Mouse (Mus musculus): ENCODE measurements around the gene Polrmt. TPM values are rescaled to one million over a fixed set of nuclear protein-coding genes. Genes with fewer than 3 reads are reported as not detected.

Gene Polrmt
- total and polyA plus RNA-seq, 2 experiments from 2014 or later, result 26.3 to 56.2 TPM

DNA sequence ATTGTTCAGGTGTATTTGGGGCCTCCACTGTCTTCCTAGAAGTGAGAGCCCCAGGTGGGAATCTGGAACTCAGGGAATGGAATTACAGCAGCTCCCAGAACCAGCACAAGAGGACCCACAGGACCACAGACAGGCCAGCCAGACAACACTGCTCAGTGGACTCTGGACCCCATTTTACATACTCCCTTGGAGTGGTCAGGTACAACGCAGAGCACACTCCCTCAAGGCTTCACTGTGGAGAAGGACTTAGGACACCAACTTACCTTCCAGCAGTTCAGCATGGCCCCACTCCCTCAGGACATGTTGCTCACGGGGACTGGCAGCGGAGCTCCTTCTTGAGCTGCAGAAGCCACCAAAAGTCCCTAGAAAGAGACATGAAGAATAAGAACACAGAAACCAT lies 970 bp downstream of the Polrmt start:
- ATAC-seq (ENCODE audit: insufficient read depth, low read depth) (no peak), DNase-seq (ENCODE audit: low spot score) (no peak)
- 88% methylated on average over 3 of the region's 3 CpGs for WGBS
- peaks cover 40% of the 10 kb centered on the region for H3K36me3 ChIP-seq (replicated peaks; ENCODE audit: control insufficient read depth, insufficient read depth, low read length)
- peak overlapping the region; percentile 77; the same call in 1 of the 2 replicates for H3K4me2 ChIP-seq (ENCODE audit: low read depth, low read length)
- peaks cover 3% of the 10 kb centered on the region; the same call in 1 of the 2 replicates for H3K4me1 ChIP-seq (ENCODE audit: control insufficient read depth, insufficient read depth)
- no peak overlapping the region for H3K27ac ChIP-seq (ENCODE audit: low read depth)
- no peaks in the 10 kb centered on the region for H3K9me3 ChIP-seq (replicated peaks; ENCODE audit: control insufficient read depth, low read length)
- no peak overlapping the region for H3K4me3 ChIP-seq (ENCODE audit: low read depth, low read length)
- H3K27me3 ChIP-seq (ENCODE audit: control insufficient read depth, insufficient read depth, low read length), result no peaks in the 10 kb centered on the region
- TF ChIP-seq CTCF (IDR thresholded peaks at IDR 0.05; ENCODE audit: low read depth) (no peak), EP300 (IDR thresholded peaks at IDR 0.05; ENCODE audit: low read depth) (no peak)
- H3K9ac ChIP-seq (replicated peaks; ENCODE audit: low read depth, low read length), result peak overlapping the region; percentile 75; the same call in 1 of the 2 replicates

DNA sequence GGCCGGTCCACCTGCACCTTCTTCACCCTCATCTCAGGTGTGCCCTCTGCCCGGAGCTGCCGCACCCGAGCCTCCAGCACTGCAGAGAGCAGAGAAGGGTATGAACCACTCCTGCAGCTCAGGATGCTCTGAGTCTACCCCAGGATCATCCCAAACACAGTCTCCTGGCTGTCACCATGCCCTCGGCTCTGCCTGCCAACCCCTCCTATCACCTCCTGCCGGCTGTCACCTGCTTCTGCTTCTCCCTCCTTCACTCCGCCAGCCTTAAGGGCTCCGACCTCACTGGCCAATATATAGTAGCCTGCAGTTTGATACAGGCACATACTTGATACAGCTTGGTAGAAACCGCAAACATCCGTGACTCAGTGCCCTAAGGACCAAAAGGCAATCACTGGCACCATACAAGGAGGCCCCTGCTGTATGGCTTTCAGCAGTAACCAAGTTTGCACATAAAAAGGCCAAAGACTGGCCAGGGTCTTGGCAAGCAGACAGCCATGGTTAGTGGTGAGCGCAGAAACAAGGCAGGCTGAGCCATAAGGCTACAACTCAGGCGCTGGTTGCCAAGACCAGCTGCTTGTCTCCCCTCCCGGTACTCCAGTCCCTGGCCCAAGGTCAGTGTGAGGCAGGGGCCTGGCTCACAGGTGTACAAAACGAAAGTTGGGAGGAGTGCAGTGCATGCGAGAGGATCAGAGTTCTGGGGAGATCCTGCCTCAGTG lies 2.6 kb downstream of the Polrmt start:
- ATAC-seq (ENCODE audit: insufficient read depth, low read depth) (no peak), DNase-seq (ENCODE audit: low spot score) (no peak)
- Histone ChIP-seq H3K4me3 (ENCODE audit: low read depth, low read length) (no peak overlapping the region), H3K27ac (ENCODE audit: low read depth) (no peak overlapping the region), H3K36me3 (replicated peaks; ENCODE audit: control insufficient read depth, insufficient read depth, low read length) (peaks cover 56% of the 10 kb centered on the region), H3K4me2 (ENCODE audit: low read depth, low read length) (no peak overlapping the region), H3K9ac (replicated peaks; ENCODE audit: low read depth, low read length) (no peak overlapping the region), H3K4me1 (ENCODE audit: control insufficient read depth, insufficient read depth) (peaks cover 3% of the 10 kb centered on the region; the same call in 1 of the 2 replicates), H3K9me3 (replicated peaks; ENCODE audit: control insufficient read depth, low read length) (peaks cover 7% of the 10 kb centered on the region; the same call in 1 of the 2 replicates), H3K27me3 (ENCODE audit: control insufficient read depth, insufficient read depth, low read length) (no peaks in the 10 kb centered on the region)
- 92% methylated on average over 15 of the region's 15 CpGs for WGBS
- TF ChIP-seq EP300 (IDR thresholded peaks at IDR 0.05; ENCODE audit: low read depth) (no peak), CTCF (IDR thresholded peaks at IDR 0.05; ENCODE audit: low read depth) (no peak)

DNA sequence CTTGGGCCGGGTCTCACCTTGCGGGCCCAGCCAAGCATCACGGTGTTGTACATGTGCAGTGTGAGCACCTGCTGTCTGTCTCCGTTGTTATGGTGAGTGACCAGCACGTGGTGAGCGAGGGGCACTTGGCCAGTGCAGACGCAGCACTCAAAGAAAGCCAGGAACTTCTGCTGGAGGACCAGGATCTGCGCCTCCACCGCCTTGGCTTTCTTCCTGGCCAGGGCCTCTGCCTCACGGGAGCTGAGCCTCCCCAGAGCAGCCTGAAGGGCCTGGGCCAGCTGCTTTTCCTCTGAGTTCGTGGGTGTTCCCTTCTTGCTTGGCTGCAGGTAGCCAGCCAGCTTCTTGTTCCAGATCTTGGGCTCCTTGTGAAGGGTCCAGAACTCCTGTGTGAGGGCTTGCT lies 3.2 kb downstream of the Polrmt start:
- Histone ChIP-seq H3K27ac (ENCODE audit: low read depth) (no peak overlapping the region), H3K4me2 (ENCODE audit: low read depth, low read length) (no peak overlapping the region), H3K9ac (replicated peaks; ENCODE audit: low read depth, low read length) (no peak overlapping the region), H3K4me3 (ENCODE audit: low read depth, low read length) (no peak overlapping the region), H3K4me1 (ENCODE audit: control insufficient read depth, insufficient read depth) (peaks cover 3% of the 10 kb centered on the region; the same call in 1 of the 2 replicates), H3K36me3 (replicated peaks; ENCODE audit: control insufficient read depth, insufficient read depth, low read length) (peaks cover 62% of the 10 kb centered on the region), H3K27me3 (ENCODE audit: control insufficient read depth, insufficient read depth, low read length) (no peaks in the 10 kb centered on the region), H3K9me3 (replicated peaks; ENCODE audit: control insufficient read depth, low read length) (peaks cover 7% of the 10 kb centered on the region; the same call in 1 of the 2 replicates)
- WGBS, result 91% methylated on average over 11 of the region's 11 CpGs
- ATAC-seq (ENCODE audit: insufficient read depth, low read depth), result no peak
- DNase-seq (ENCODE audit: low spot score), result no peak
- TF ChIP-seq EP300 (IDR thresholded peaks at IDR 0.05; ENCODE audit: low read depth) (no peak), CTCF (IDR thresholded peaks at IDR 0.05; ENCODE audit: low read depth) (no peak)

DNA sequence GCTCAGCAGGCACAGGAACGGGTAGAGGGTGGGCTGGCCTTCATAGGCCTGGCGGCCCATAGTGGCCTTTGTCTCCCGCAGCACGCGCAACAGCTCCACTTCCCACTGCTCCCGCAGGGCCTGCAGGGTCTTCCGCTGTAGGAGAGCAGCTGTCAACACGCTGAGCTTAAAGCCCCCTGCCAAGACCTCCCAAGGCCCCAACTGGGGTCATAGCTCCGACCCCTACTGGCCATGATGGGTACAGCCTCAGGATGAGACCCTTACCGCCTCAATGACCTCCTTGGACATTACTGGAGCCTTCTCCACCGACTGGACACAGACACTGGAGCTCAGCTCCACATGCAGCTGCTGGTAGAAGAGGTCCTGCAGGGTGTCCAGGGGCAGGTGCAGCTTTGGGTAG lies 5.5 kb downstream of the Polrmt start:
- whole genome bisulfite sequencing, result 82% methylated on average over 11 of the region's 11 CpGs
- Histone ChIP-seq H3K27me3 (ENCODE audit: control insufficient read depth, insufficient read depth, low read length) (no peaks in the 10 kb centered on the region), H3K4me1 (ENCODE audit: control insufficient read depth, insufficient read depth) (no peaks in the 10 kb centered on the region; the same call in 1 of the 2 replicates), H3K4me3 (ENCODE audit: low read depth, low read length) (no peak overlapping the region), H3K9ac (replicated peaks; ENCODE audit: low read depth, low read length) (no peak overlapping the region), H3K4me2 (ENCODE audit: low read depth, low read length) (no peak overlapping the region), H3K27ac (ENCODE audit: low read depth) (no peak overlapping the region), H3K36me3 (replicated peaks; ENCODE audit: control insufficient read depth, insufficient read depth, low read length) (peaks cover 85% of the 10 kb centered on the region), H3K9me3 (replicated peaks; ENCODE audit: control insufficient read depth, low read length) (peaks cover 7% of the 10 kb centered on the region; the same call in 1 of the 2 replicates)
- DNase-seq (ENCODE audit: low spot score) (no peak), ATAC-seq (ENCODE audit: insufficient read depth, low read depth) (no peak)
- TF ChIP-seq CTCF (IDR thresholded peaks at IDR 0.05; ENCODE audit: low read depth), result peak; percentile 18; the same call in 1 of the 2 replicates
- TF ChIP-seq EP300 (IDR thresholded peaks at IDR 0.05; ENCODE audit: low read depth), result no peak

DNA sequence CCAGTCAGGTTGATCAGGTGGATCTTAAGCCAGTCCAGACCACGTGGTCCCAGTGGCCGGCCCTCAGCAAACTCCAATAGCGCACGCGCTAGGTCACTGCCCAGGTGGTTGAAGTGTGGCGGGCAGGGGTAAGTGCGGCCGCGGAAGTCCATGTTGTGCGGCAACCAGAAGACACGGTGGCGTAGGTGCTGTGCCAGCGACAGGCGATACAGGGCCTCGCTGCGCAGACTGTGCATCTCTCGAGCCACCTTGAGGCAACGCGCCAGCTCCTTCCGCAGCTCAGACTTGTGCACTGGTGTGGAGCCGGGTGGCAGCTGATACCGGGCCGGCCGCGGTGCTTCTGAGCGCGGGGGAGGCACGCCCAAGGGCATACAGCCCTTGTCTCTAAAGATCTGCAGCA lies 7.1 kb downstream of the Polrmt start:
- DNase-seq (ENCODE audit: low spot score), result no peak
- WGBS, result 98% methylated on average over 28 of the region's 28 CpGs
- peaks cover 7% of the 10 kb centered on the region; the same call in 1 of the 2 replicates for H3K9me3 ChIP-seq (replicated peaks; ENCODE audit: control insufficient read depth, low read length)

More for the DNA sequence above, 7.1 kb downstream of the Polrmt start:
- peaks cover 85% of the 10 kb centered on the region for H3K36me3 ChIP-seq (replicated peaks; ENCODE audit: control insufficient read depth, insufficient read depth, low read length)
- H3K27ac ChIP-seq (ENCODE audit: low read depth), result no peak overlapping the region
- H3K4me3 ChIP-seq (ENCODE audit: low read depth, low read length), result no peak overlapping the region
- no peak overlapping the region for H3K9ac ChIP-seq (replicated peaks; ENCODE audit: low read depth, low read length)
- H3K4me2 ChIP-seq (ENCODE audit: low read depth, low read length), result no peak overlapping the region
- ATAC-seq (ENCODE audit: insufficient read depth, low read depth), result no peak
- TF ChIP-seq CTCF (IDR thresholded peaks at IDR 0.05; ENCODE audit: low read depth), result no peak
- no peak for TF ChIP-seq EP300 (IDR thresholded peaks at IDR 0.05; ENCODE audit: low read depth)
- H3K27me3 ChIP-seq (ENCODE audit: control insufficient read depth, insufficient read depth, low read length), result no peaks in the 10 kb centered on the region
- H3K4me1 ChIP-seq (ENCODE audit: control insufficient read depth, insufficient read depth), result no peaks in the 10 kb centered on the region
